Mouse (Mus musculus) kidney, postnatal 36 days (tissue): ENCODE results near the gene Caprin2.
A peak's percentile ranks its signal among the peaks of the same experiment; 100 is the strongest.

Experiments
- DNase-seq, 2 experiments: peaks; one replicate each; pipeline ENCODE4 v3.0.0; 2021 to 2022; ENCODE audit warnings: mixed read lengths in 2 of 2

Caprin2 gene

GRCm38 (mm10) chr6:148831728-148832121 is 64.3 kb downstream of the Caprin2 start:
- no peak for DNase-seq

- DNase-seq = peak; percentile 93 to 97
These were observed 65.0 kb downstream of the Caprin2 start, which contains the start of gene Ipo8 for GRCm38 (mm10) chr6:148830748-148831727. Ipo8 (minus strand) TSS chr6:148831467.

- no peak for DNase-seq
These were observed 65.7 kb downstream of the Caprin2 start for GRCm38 (mm10) chr6:148830355-148830747.

GRCm38 (mm10) chr6:148826119-148826518 is 69.9 kb downstream of the Caprin2 start:
- DNase-seq = peak; percentile 4 to 19

GRCm38 (mm10) chr6:148818624-148819343 is 77.3 kb downstream of the Caprin2 start:
- DNase-seq = no peak

- DNase-seq = no peak
These were observed 79.3 kb downstream of the Caprin2 start for GRCm38 (mm10) chr6:148816751-148817150.

GRCm38 (mm10) chr6:148811117-148811516 is 84.9 kb downstream of the Caprin2 start:
- peak; percentile 5 to 6 for DNase-seq

GRCm38 (mm10) chr6:148799773-148800172 is 96.3 kb downstream of the Caprin2 start:
- DNase-seq = peak in 1 of 2 experiments; percentile 34

- DNase-seq = no peak
These were observed 100.9 kb downstream of the Caprin2 start for GRCm38 (mm10) chr6:148795145-148795544.
